Mouse (Mus musculus): Measurements from ENCODE around the gene Cd248.

GRCm38 (mm10) chr19:5052853-5053252 lies 15.0 kb upstream of the Cd248 start:
- TF ChIP-seq POLR2A (IDR thresholded peaks at IDR 0.05; ENCODE audit: borderline replicate concordance, extremely low read depth, insufficient read depth, insufficient read length, poor library complexity, severe bottlenecking) (no peak), CTCF (IDR thresholded peaks at IDR 0.05; ENCODE audit: borderline replicate concordance, extremely low read depth, insufficient read depth, insufficient read length) (no peak)

All from brain, embryonic 14.5 days (tissue).